8 mouse cellular contexts compared by ENCODE assay signal in the genomic region with DNA sequence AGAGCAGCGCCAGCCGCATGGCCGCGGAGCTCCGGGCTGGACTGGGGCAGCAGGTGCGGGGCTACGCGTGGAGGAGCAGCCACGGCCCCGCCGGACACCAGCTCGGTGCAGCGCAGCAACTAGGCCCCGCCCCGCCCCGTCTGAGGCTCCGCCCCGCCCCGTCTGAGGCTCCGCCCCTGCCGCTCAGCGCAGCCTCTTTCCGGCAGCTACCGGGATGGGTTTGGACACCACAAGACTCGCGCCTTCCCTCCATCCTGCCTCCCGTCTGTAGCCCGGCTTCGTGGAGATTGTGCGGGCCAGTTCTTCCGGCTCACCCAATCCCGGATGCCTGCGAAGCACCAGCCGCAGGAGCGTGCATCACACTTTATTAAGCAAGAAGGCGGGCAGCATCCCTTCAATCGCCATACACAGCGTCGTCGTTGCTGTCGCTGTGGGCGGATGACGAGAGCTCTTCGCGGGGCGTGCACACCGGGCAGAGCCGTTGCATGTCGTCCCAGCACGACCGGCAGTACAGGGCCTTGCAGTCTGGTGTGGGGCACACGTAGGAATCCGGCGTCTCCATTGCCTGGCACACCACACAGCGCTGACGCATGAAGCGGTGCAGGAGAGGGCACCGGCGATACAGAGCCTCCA. TPM values are rescaled to one million over a fixed set of nuclear protein-coding genes. Genes with fewer than 3 reads are reported as not detected.
A peak's percentile ranks its signal among the peaks of the same experiment; 100 is the strongest.
DNase-seq lines count a peak whose midpoint lies in the region; ATAC-seq and TF ChIP-seq lines count a peak whose summit lies in the region.

Gene Adam15, minus strand, starts transcription at position 128 of the 633 bp plus-strand sequence.

- peak within 1 kb of the TSS; percentile 76 for H3K9ac ChIP-seq in forebrain, embryonic 13.5 days
- H3K9ac ChIP-seq in heart, postnatal 0 days (replicated peaks; ENCODE audit: low read depth, low read length), result peak within 1 kb of the TSS; percentile 67
- peak within 1 kb of the TSS; percentile 37 for H3K9ac ChIP-seq in liver, embryonic 15.5 days
- H3K9ac ChIP-seq in neural tube, embryonic 11.5 days (ENCODE audit: low read length), result peak within 1 kb of the TSS; percentile 60
- H3K9ac ChIP-seq in stomach, embryonic 16.5 days (ENCODE audit: low read length), result peak within 1 kb of the TSS; percentile 78

- no peak for TF ChIP-seq EP300 in heart, postnatal 0 days (IDR thresholded peaks at IDR 0.05; ENCODE audit: low read depth)

- ATAC-seq in forebrain, embryonic 13.5 days, result peak; percentile 96
- peak; percentile 84 for ATAC-seq in heart, postnatal 0 days (ENCODE audit: insufficient read depth, low read depth)
- peak; percentile 68 for ATAC-seq in liver, embryonic 15.5 days (ENCODE audit: insufficient read depth)
- peak; percentile 90 for ATAC-seq in neural tube, embryonic 11.5 days (ENCODE audit: insufficient read depth, low FRiP score, low TSS enrichment)
- ATAC-seq in stomach, embryonic 16.5 days (ENCODE audit: insufficient read depth, low FRiP score), result peak; percentile 94

- peak within 1 kb of the TSS; percentile 94 for H3K4me2 ChIP-seq in forebrain, embryonic 13.5 days
- peak within 1 kb of the TSS; percentile 92 for H3K4me2 ChIP-seq in heart, postnatal 0 days (ENCODE audit: low read depth, low read length)
- peak within 1 kb of the TSS; percentile 82 for H3K4me2 ChIP-seq in liver, embryonic 15.5 days
- H3K4me2 ChIP-seq in neural tube, embryonic 11.5 days (ENCODE audit: low read depth), result peak within 1 kb of the TSS; percentile 94
- H3K4me2 ChIP-seq in stomach, embryonic 16.5 days (ENCODE audit: low read depth, low read length), result peak within 1 kb of the TSS; percentile 96

- TF ChIP-seq CTCF in E14TG2a.4 (conservative IDR thresholded peaks at IDR 0.05; ENCODE audit: low read length), result no peak
- no peak for TF ChIP-seq CTCF in heart, postnatal 0 days (IDR thresholded peaks at IDR 0.05; ENCODE audit: low read depth)

- WGBS in forebrain, embryonic 13.5 days, result 1% methylated on average over 48 of the region's 59 CpGs
- 1% methylated on average over 57 of the region's 59 CpGs for WGBS in heart, postnatal 0 days
- 2% methylated on average over 59 of the region's 59 CpGs for WGBS in liver, embryonic 15.5 days (ENCODE audit: insufficient replicate concordance)
- under 1% methylated on average over 51 of the region's 59 CpGs for WGBS in neural tube, embryonic 11.5 days
- under 1% methylated on average over 59 of the region's 59 CpGs for WGBS in stomach, embryonic 16.5 days

- DNase-seq in c-Kit-positive CD71-positive TER-119-positive erythroid progenitor cells, embryonic 14.5 days (ENCODE audit: low spot score), result peak; percentile 57
- peak; percentile 62 for DNase-seq in heart, postnatal 0 days (ENCODE audit: low spot score)
- peak; percentile 96 for DNase-seq in kidney, postnatal 4 days
- peak; percentile 91 for DNase-seq in neural tube, embryonic 11.5 days (ENCODE audit: low spot score)

- peak within 1 kb of the TSS; percentile 69 for H3K27ac ChIP-seq in forebrain, embryonic 13.5 days
- peak within 1 kb of the TSS; percentile 82 for H3K27ac ChIP-seq in heart, postnatal 0 days (ENCODE audit: low read depth)
- no peak within 1 kb of the TSS for H3K27ac ChIP-seq in liver, embryonic 15.5 days (replicated peaks)
- 0 out of 2 replicates have a peak within 1 kb of the TSS, but pooled peaks have one; percentile 42 for H3K27ac ChIP-seq in neural tube, embryonic 11.5 days (ENCODE audit: low read depth, low read length)
- peak within 1 kb of the TSS; percentile 60 for H3K27ac ChIP-seq in stomach, embryonic 16.5 days (ENCODE audit: low read length)

- peaks cover 69% of the 10 kb centered on the region for H3K27me3 ChIP-seq in E14TG2a.4 (ENCODE audit: insufficient read depth, low read length)
- H3K27me3 ChIP-seq in forebrain, embryonic 13.5 days, result peaks cover 33% of the 10 kb centered on the region
- H3K27me3 ChIP-seq in heart, postnatal 0 days (ENCODE audit: control insufficient read depth, insufficient read depth, low read length), result peaks cover 42% of the 10 kb centered on the region
- peaks cover 75% of the 10 kb centered on the region for H3K27me3 ChIP-seq in liver, embryonic 15.5 days
- peaks cover 7% of the 10 kb centered on the region; the same call in 1 of the 2 replicates for H3K27me3 ChIP-seq in neural tube, embryonic 11.5 days (ENCODE audit: control insufficient read depth, insufficient read depth, low read length)
- no peaks in the 10 kb centered on the region for H3K27me3 ChIP-seq in stomach, embryonic 16.5 days (ENCODE audit: control insufficient read depth, insufficient read depth, low read length)

- H3K9me3 ChIP-seq in E14TG2a.4 (ENCODE audit: low read length), result no peaks in the 10 kb centered on the region
- H3K9me3 ChIP-seq in forebrain, embryonic 13.5 days (replicated peaks), result no peaks in the 10 kb centered on the region
- H3K9me3 ChIP-seq in heart, postnatal 0 days (replicated peaks; ENCODE audit: control insufficient read depth, low read length), result no peaks in the 10 kb centered on the region
- H3K9me3 ChIP-seq in liver, embryonic 15.5 days (replicated peaks), result no peaks in the 10 kb centered on the region
- H3K9me3 ChIP-seq in neural tube, embryonic 11.5 days (ENCODE audit: control insufficient read depth, low read length), result no peaks in the 10 kb centered on the region
- H3K9me3 ChIP-seq in stomach, embryonic 16.5 days (replicated peaks; ENCODE audit: control insufficient read depth, low read length), result no peaks in the 10 kb centered on the region

- peaks cover 51% of the 10 kb centered on the region for H3K4me1 ChIP-seq in E14TG2a.4 (replicated peaks; ENCODE audit: low read depth, low read length)
- H3K4me1 ChIP-seq in forebrain, embryonic 13.5 days, result peaks cover 22% of the 10 kb centered on the region
- H3K4me1 ChIP-seq in heart, postnatal 0 days (ENCODE audit: control insufficient read depth, insufficient read depth), result peaks cover 7% of the 10 kb centered on the region; the same call in 1 of the 2 replicates
- peaks cover 26% of the 10 kb centered on the region for H3K4me1 ChIP-seq in liver, embryonic 15.5 days (replicated peaks)
- peaks cover 7% of the 10 kb centered on the region for H3K4me1 ChIP-seq in neural tube, embryonic 11.5 days (ENCODE audit: control insufficient read depth, insufficient read depth, low read length)
- 0 out of 2 replicates have a peak, but pooled peaks cover 8% of the 10 kb centered on the region for H3K4me1 ChIP-seq in stomach, embryonic 16.5 days (ENCODE audit: control insufficient read depth, insufficient read depth, low read length)

- H3K36me3 ChIP-seq in E14TG2a.4 (ENCODE audit: insufficient read depth, low read length), result peaks cover 29% of the 10 kb centered on the region
- H3K36me3 ChIP-seq in forebrain, embryonic 13.5 days (ENCODE audit: poor library complexity, severe bottlenecking), result peaks cover 9% of the 10 kb centered on the region; the same call in 1 of the 2 replicates
- peaks cover 9% of the 10 kb centered on the region for H3K36me3 ChIP-seq in heart, postnatal 0 days (replicated peaks; ENCODE audit: control insufficient read depth, insufficient read depth, low read length)
- H3K36me3 ChIP-seq in liver, embryonic 15.5 days (replicated peaks), result no peaks in the 10 kb centered on the region
- H3K36me3 ChIP-seq in neural tube, embryonic 11.5 days (ENCODE audit: control insufficient read depth, insufficient read depth, low read length), result no peaks in the 10 kb centered on the region
- H3K36me3 ChIP-seq in stomach, embryonic 16.5 days (ENCODE audit: control insufficient read depth, insufficient read depth, low read length), result no peaks in the 10 kb centered on the region

- H3K4me3 ChIP-seq in E14TG2a.4 (replicated peaks; ENCODE audit: low read length), result peak within 1 kb of the TSS; percentile 93
- H3K4me3 ChIP-seq in forebrain, embryonic 13.5 days, result peak within 1 kb of the TSS; percentile 62
- H3K4me3 ChIP-seq in heart, postnatal 0 days (ENCODE audit: low read depth, low read length), result peak within 1 kb of the TSS; percentile 76
- H3K4me3 ChIP-seq in liver, embryonic 15.5 days (replicated peaks), result peak within 1 kb of the TSS; percentile 58
- peak within 1 kb of the TSS; percentile 55 for H3K4me3 ChIP-seq in neural tube, embryonic 11.5 days (ENCODE audit: low read depth, low read length)
- H3K4me3 ChIP-seq in stomach, embryonic 16.5 days (replicated peaks; ENCODE audit: low read length), result peak within 1 kb of the TSS; percentile 81

RNA-seq across cellular contexts. Expression of gene Adam15, which starts in this region (rescaled TPM):
- polyA plus RNA-seq in forebrain, embryonic 13.5 days (2015; fragmentation: Nextera tagmentation; extraction: Ambion mirVana), result 24.1 and 27.5 TPM in 2 replicates
- total RNA-seq in heart, postnatal 0 days (2014; rRNA removed; ENCODE audit: low replicate concordance), result 99.0 and 115 TPM in 2 replicates
- 72.3 and 82.2 TPM in 2 replicates for polyA plus RNA-seq in heart, postnatal 0 days (2015; fragmentation: Nextera tagmentation; extraction: Ambion mirVana)
- polyA plus RNA-seq in liver, embryonic 15.5 days (2015; fragmentation: Nextera tagmentation; extraction: Ambion mirVana), result 8.8 and 12.7 TPM in 2 replicates
- polyA plus RNA-seq in neural tube, embryonic 11.5 days (2014; fragmentation: Nextera tagmentation; extraction: Ambion mirVana), result 16.3 and 18.3 TPM in 2 replicates
- 61.1 and 69.5 TPM in 2 replicates for polyA plus RNA-seq in stomach, embryonic 16.5 days (2015; fragmentation: Nextera tagmentation; extraction: Ambion mirVana)
